Comparison of ENCODE assay signal across 23 mouse cellular contexts in the genomic region with DNA sequence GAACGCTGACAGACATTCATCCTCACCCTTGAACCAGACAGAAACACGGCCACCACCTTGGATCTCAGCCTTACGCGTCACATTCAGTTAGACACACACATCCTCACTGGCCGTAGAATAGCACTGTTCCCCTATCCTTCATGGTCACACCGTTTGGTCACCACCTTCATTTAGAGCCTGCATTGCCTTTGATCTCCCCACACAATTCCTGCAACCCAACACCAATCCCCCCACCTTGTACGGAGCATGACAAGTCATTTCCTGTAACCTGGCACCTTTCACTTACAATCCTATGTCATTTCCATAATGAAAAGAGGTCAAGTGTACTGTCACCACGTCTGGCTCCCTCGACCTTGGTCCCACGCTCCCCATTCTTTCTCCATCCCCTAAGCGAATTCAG.
"Had no signal": no experiment of that assay in that cellular context is flagged by ENCODE, and none has a peak within 500 bp of the region (broad histone marks: within the 10 kb centered on the region; RNA-seq: fewer than 3 reads in every experiment).

No protein-coding gene starts in this region.

- H3K27me3 ChIP-seq: heart, embryonic 13.5 days; heart, embryonic 15.5 days; hindbrain, embryonic 13.5 days; hindbrain, embryonic 15.5 days; limb, embryonic 13.5 days; limb, embryonic 15.5 days; liver, embryonic 12.5 days had no signal

- H3K4me2 ChIP-seq: heart, embryonic 11.5 days; heart, embryonic 13.5 days; heart, embryonic 15.5 days; hindbrain, embryonic 13.5 days; hindbrain, embryonic 15.5 days; limb, embryonic 13.5 days; limb, embryonic 15.5 days; liver, embryonic 12.5 days had no signal

- H3K27ac ChIP-seq: heart, adult 2 months; heart, embryonic 13.5 days; heart, embryonic 15.5 days; hindbrain, embryonic 13.5 days; hindbrain, embryonic 15.5 days; hindbrain, postnatal 0 days; limb, embryonic 13.5 days; limb, embryonic 15.5 days; liver, embryonic 12.5 days; liver, embryonic 14.5 days had no signal

- H3K4me1 ChIP-seq: hindbrain, embryonic 15.5 days had no signal

- H3K9ac ChIP-seq: forebrain, postnatal 0 days; heart, embryonic 13.5 days; heart, embryonic 15.5 days; hindbrain, embryonic 13.5 days; hindbrain, embryonic 15.5 days; limb, embryonic 13.5 days; limb, embryonic 15.5 days; liver, embryonic 12.5 days; liver, embryonic 14.5 days had no signal

- H3K9me3 ChIP-seq: heart, embryonic 13.5 days; heart, embryonic 15.5 days; hindbrain, embryonic 13.5 days; hindbrain, embryonic 15.5 days; limb, embryonic 13.5 days; limb, embryonic 15.5 days; liver, embryonic 12.5 days had no signal

- H3K4me3 ChIP-seq: heart, adult 2 months; heart, embryonic 13.5 days; heart, embryonic 15.5 days; hindbrain, embryonic 13.5 days; hindbrain, embryonic 15.5 days; limb, embryonic 13.5 days; limb, embryonic 15.5 days; liver, embryonic 12.5 days had no signal

- DNase-seq: forebrain, postnatal 0 days; gastrocnemius, postnatal 14 days; gastrocnemius, postnatal 36 days; heart, adult 11 months; heart, adult 2 months; heart, postnatal 14 days; heart, postnatal 36 days; kidney, adult 8-10 months; kidney, postnatal 10 days; layer of hippocampus, adult 9-11 months; layer of hippocampus, postnatal 36 days; left cerebral cortex, postnatal 4 days had no signal

- ATAC-seq: forebrain, postnatal 0 days; hindbrain, postnatal 0 days; intestine, embryonic 16.5 days; liver, embryonic 12.5 days had no signal

- H3K36me3 ChIP-seq: heart, embryonic 15.5 days; hindbrain, embryonic 13.5 days; hindbrain, embryonic 15.5 days; limb, embryonic 13.5 days; limb, embryonic 15.5 days; liver, embryonic 12.5 days had no signal
